Mouse (Mus musculus) kidney, embryonic 16.5 days (tissue): ENCODE results near the gene AU040320. TPM values are rescaled to one million over a fixed set of nuclear protein-coding genes. Genes with fewer than 3 reads are reported as not detected.

Source experiments
- ATAC-seq: fragments of 200-750 bp; cut with Nextera tagmentation; 2 replicates; pipeline ENCODE4 v1.8.0; 2017; ENCODE audit warnings: moderate TSS enrichment; ENCODE audit not compliant: low FRiP score, low TSS enrichment
- H3K27ac ChIP-seq: fragments of 300-500 bp; sonication (generic); 2 replicates; pipeline ENCODE4 v1.5.1; 2014; ENCODE audit warnings: low read length
- H3K27me3 ChIP-seq: fragments of 300-500 bp; sonication (generic); 2 replicates; pipeline ENCODE4 v1.6.1; 2014; ENCODE audit warnings: low read length, control low read depth, mixed read lengths; ENCODE audit not compliant: insufficient read depth
- H3K36me3 ChIP-seq: fragments of 300-500 bp; sonication (generic); 2 replicates; pipeline ENCODE4 v1.6.1; 2014; ENCODE audit warnings: low read length, control low read depth, mixed read lengths; ENCODE audit not compliant: insufficient read depth
- H3K4me1 ChIP-seq: fragments of 300-500 bp; sonication (generic); 2 replicates; pipeline ENCODE4 v1.6.1; 2014; ENCODE audit warnings: low read length, control low read depth, mixed read lengths; ENCODE audit not compliant: insufficient read depth
- H3K4me2 ChIP-seq: fragments of 300-500 bp; sonication (generic); replicated peaks from 2 replicates; pipeline ENCODE4 v1.6.1; 2014; ENCODE audit warnings: low read depth, low read length
- H3K4me3 ChIP-seq: fragments of 300-500 bp; sonication (generic); 2 replicates; pipeline ENCODE4 v1.5.1; 2014; ENCODE audit warnings: mild to moderate bottlenecking, low read length
- H3K9ac ChIP-seq: fragments of 300-500 bp; sonication (generic); replicated peaks from 2 replicates; pipeline ENCODE4 v1.6.1; 2014; ENCODE audit warnings: low read length
- H3K9me3 ChIP-seq: fragments of 300-500 bp; sonication (generic); 2 replicates; pipeline ENCODE4 v1.6.1; 2016; ENCODE audit warnings: low read length, control low read depth
- WGBS: fragments of 180-500 bp; shearing (Covaris S2); extraction: QIAGEN DNeasy Blood & Tissue Kit; methylation state at CpG from one replicate; pipeline ENCODE4 v1.1.7; 2014; 5-methylcytosine and 5-hydroxymethylcytosine counted together
- polyA plus RNA-seq: library from polyadenylated mRNA; unstranded; fragments of >200 nt; fragmentation: Nextera tagmentation; extraction: Ambion mirVana; gene quantifications from 2 replicates; pipeline ENCODE4 v1.2.1, GENCODE M21; 2015

Gene AU040320
- polyA plus RNA-seq, 1 experiment from 2014 or later: 25.4 TPM

DNA sequence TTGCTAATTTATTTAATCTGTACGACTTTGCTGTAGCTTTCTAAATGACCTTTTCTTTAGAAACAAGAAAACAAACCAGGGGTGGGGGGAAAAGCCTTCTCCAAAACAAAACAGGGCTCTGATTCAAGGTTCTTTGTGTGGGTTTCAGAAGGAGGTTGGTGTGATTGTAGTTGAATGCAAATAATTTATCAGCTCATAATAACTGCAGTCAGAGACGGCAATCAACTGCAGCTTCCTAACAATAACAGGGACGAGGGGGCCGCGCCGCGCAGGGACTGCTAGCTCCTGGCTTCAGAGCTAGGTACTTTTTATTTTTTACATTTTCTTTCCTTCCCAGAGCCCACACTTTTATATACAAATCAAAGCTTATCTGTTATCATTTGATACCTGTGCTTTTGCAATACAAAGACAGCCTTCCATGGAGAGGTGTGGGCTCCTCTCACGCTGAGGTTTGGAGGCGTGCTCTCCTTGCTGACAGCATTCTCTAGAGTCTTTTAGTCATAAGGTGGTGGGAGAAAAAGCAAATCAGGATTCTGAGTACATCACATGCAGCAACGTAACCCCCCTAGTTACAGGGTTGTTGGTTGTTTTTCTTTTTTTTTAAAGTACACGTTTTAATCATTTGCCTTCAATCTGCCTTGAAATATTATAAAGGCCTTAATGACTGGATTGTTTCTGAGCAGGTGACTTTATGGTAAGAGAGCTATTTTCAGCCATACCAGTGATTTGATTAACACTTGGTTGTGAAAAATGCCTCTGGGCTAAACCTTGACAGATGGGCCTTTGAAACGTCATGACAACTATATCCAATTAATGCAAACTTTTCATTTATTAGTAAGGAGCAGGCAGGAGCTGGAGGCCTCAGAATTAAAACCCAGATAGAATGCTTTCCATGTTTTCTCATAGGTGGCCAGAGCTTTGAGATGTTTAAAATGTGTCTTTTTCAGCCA, 26.8 kb downstream of the AU040320 start:
- Histone ChIP-seq H3K9ac (no peak overlapping the region), H3K4me1 (no peaks in the 10 kb centered on the region), H3K9me3 (no peaks in the 10 kb centered on the region), H3K36me3 (no peaks in the 10 kb centered on the region), H3K27me3 (no peaks in the 10 kb centered on the region), H3K27ac (no peak overlapping the region), H3K4me3 (no peak overlapping the region), H3K4me2 (no peak overlapping the region)
- 50% methylated on average over 12 of the region's 12 CpGs for WGBS
- ATAC-seq: no peak

DNA sequence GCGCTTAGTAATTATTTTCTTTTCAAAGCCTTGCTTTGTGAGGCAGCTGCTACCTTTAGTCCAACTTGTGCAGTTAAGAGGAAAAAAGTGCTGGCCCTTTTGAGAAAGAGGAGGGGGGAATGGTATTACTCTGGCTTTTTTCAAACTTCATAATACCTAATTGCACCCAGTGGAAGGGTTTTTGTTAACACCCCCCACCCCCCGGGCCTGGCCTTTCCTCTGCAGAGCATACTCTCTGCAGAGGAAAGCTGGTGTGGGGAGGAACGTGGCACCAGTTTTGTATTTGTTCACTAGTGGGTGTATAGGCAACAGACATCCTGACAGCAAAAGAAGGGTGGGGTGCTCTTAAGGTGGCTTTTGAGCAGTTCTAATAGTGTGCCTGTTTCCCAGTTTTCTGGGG, 28.5 kb downstream of the AU040320 start:
- Histone ChIP-seq H3K9ac (no peak overlapping the region), H3K4me1 (no peaks in the 10 kb centered on the region), H3K36me3 (no peaks in the 10 kb centered on the region), H3K27me3 (no peaks in the 10 kb centered on the region), H3K9me3 (no peaks in the 10 kb centered on the region), H3K4me2 (no peak overlapping the region), H3K27ac (no peak overlapping the region), H3K4me3 (no peak overlapping the region)
- WGBS: 69% methylated on average over 3 of the region's 3 CpGs
- ATAC-seq: no peak

- Histone ChIP-seq H3K4me3 (no peak overlapping the region), H3K9me3 (no peaks in the 10 kb centered on the region), H3K27me3 (no peaks in the 10 kb centered on the region), H3K4me2 (no peak overlapping the region), H3K36me3 (no peaks in the 10 kb centered on the region), H3K27ac (no peak overlapping the region), H3K9ac (no peak overlapping the region), H3K4me1 (no peaks in the 10 kb centered on the region)
- ATAC-seq: no peak
- WGBS: 86% methylated on average over 8 of the region's 8 CpGs
These were observed 29.2 kb downstream of the AU040320 start for GRCm38 (mm10) chr4:126782512-126782911.

DNA sequence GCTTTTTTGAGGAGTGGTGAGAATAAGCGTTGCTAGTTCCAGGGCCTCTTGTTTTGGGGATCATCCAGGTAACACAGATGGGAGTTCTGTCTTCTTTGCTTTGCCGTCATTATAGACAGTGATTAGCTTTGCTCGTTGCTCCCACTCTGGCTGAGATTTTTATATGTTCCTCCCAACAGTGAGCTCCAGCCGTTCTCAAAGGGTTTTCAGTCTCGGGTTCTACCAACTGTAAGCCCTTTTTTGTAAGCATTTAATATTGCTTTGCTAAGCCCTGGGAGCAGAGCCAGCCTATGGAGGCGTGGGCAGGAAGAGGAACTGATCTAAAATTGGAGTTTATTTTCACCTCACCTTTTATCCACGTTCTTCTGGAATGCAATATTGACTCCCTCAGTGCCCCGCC, 29.7 kb downstream of the AU040320 start:
- no peaks in the 10 kb centered on the region for H3K36me3 ChIP-seq
- H3K4me3 ChIP-seq: no peak overlapping the region
- WGBS: 73% methylated on average over 8 of the region's 8 CpGs
- no peak for ATAC-seq
- H3K27ac ChIP-seq: no peak overlapping the region
- H3K9ac ChIP-seq: no peak overlapping the region
- H3K9me3 ChIP-seq: no peaks in the 10 kb centered on the region
- H3K27me3 ChIP-seq: no peaks in the 10 kb centered on the region
- no peaks in the 10 kb centered on the region for H3K4me1 ChIP-seq
- no peak overlapping the region for H3K4me2 ChIP-seq

DNA sequence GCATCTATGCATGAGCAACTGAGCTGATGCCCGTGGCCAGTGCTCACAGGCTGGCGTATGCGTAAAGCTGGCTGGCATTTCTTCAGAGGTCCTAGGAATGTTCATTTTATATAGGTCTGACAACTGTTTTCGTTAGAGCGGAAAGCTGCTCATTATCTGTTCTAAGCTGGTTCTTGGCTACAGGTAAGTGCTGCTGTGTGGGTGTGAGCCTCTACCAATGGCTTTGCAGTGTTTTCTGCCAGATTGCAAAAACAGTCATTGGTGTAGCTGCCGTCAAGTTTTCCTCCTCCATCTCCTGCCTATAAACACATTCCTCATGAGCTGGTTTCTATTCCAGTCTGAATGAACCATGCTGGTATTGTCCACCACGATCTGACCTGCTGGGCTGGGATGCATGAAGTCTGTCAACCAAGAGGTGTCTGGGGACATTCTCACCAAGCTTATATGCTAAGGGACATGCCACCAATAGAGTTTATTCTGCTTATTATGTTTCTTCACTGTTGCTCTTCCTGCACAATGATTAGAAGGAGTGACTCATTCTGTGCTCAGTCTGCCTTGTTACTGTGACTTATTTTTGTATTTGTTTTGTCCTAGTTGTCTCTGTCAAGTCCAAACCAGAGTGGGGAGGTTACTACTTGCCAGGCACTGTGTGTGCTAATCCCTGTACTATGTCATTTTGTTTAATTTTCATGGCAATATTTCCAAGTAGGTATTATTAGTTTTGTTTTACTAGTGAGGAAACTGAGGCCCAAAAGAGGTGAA, 39.2 kb downstream of the AU040320 start:
- Histone ChIP-seq H3K27ac (no peak overlapping the region), H3K9ac (no peak overlapping the region), H3K4me3 (no peak overlapping the region), H3K36me3 (peaks cover 20% of the 10 kb centered on the region), H3K4me1 (no peaks in the 10 kb centered on the region), H3K27me3 (no peaks in the 10 kb centered on the region), H3K9me3 (peaks cover 3% of the 10 kb centered on the region; the same call in 1 of the 2 replicates), H3K4me2 (no peak overlapping the region)
- WGBS: 90% methylated on average over 7 of the region's 7 CpGs
- ATAC-seq: no peak

- 80% methylated on average over 8 of the region's 8 CpGs for WGBS
- H3K9ac ChIP-seq: no peak overlapping the region
- no peak overlapping the region for H3K4me3 ChIP-seq
- H3K27me3 ChIP-seq: no peaks in the 10 kb centered on the region
- no peak overlapping the region for H3K4me2 ChIP-seq
- H3K36me3 ChIP-seq: no peaks in the 10 kb centered on the region
- no peak for ATAC-seq
- no peak overlapping the region for H3K27ac ChIP-seq
- H3K4me1 ChIP-seq: no peaks in the 10 kb centered on the region
- H3K9me3 ChIP-seq: no peaks in the 10 kb centered on the region
These were observed 48.8 kb downstream of the AU040320 start for GRCm38 (mm10) chr4:126802174-126802573.

GRCm38 (mm10) chr4:126803268-126803873, 50.0 kb downstream of the AU040320 start:
- no peaks in the 10 kb centered on the region for H3K9me3 ChIP-seq

GRCm38 (mm10) chr4:126805741-126806140, 52.4 kb downstream of the AU040320 start:
- Histone ChIP-seq H3K4me1 (no peaks in the 10 kb centered on the region), H3K4me3 (no peak overlapping the region), H3K9me3 (no peaks in the 10 kb centered on the region), H3K9ac (no peak overlapping the region), H3K36me3 (0 out of 2 replicates have a peak, but pooled peaks cover 4% of the 10 kb centered on the region), H3K4me2 (no peak overlapping the region), H3K27me3 (no peaks in the 10 kb centered on the region), H3K27ac (no peak overlapping the region)
- ATAC-seq: no peak
- 58% methylated on average over 4 of the region's 4 CpGs for WGBS

More at GRCm38 (mm10) chr4:126803268-126803873, 50.0 kb downstream of the AU040320 start:
- H3K27me3 ChIP-seq: no peaks in the 10 kb centered on the region
- H3K4me1 ChIP-seq: no peaks in the 10 kb centered on the region
- WGBS: 48% methylated on average over 8 of the region's 8 CpGs
- no peak overlapping the region for H3K4me2 ChIP-seq
- no peak for ATAC-seq
- H3K4me3 ChIP-seq: no peak overlapping the region
- H3K27ac ChIP-seq: no peak overlapping the region
- no peak overlapping the region for H3K9ac ChIP-seq
- H3K36me3 ChIP-seq: no peaks in the 10 kb centered on the region

DNA sequence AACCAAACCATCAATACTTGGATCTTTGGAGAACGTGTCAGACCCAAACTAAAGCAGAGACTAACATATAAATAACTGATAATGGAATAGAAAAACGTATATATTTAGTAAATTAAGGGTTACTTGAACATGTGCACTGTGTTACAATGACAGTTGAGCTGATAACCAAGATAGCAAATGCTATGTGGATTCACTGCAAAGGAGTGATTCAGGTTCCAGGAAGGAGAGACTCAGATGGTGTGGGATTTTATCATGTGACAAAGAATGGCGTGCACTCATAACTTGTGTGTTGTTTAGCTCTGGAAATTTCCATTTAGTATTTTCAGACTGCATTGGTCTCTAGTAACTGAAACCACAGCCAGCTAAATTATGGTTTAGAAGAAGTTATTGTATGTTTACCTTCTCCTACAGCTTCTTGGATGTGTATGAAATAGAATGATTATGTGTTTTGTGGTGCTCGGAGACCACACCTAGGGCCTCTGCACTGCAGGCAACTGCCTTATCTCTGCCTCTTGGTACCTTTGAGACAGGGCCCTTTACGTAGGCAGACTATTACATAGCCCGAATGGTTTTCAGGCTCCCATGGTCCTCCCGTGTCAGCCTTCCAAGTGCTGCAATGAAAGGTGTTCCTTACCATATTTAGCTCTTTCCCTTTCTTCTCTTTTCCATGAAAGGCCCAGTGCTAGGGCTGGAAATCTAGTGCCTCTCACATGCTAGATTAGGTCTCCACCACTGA, 53.5 kb downstream of the AU040320 start:
- Histone ChIP-seq H3K27ac (no peak overlapping the region), H3K4me3 (no peak overlapping the region), H3K4me1 (no peaks in the 10 kb centered on the region), H3K9ac (no peak overlapping the region), H3K4me2 (no peak overlapping the region), H3K9me3 (no peaks in the 10 kb centered on the region), H3K27me3 (no peaks in the 10 kb centered on the region), H3K36me3 (0 out of 2 replicates have a peak, but pooled peaks cover 4% of the 10 kb centered on the region)
- WGBS: 87% methylated on average over 7 of the region's 7 CpGs
- ATAC-seq: no peak
